Mouse (Mus musculus) brain, embryonic 14.5 days (tissue): ENCODE measurements around the gene Man2b1. TPM values are rescaled to one million over a fixed set of nuclear protein-coding genes. Genes with fewer than 3 reads are reported as not detected.

Source experiments
- DNase-seq: peaks from one replicate; pipeline ENCODE4 v3.0.0-alpha.2; 2011; ENCODE audit warnings: low read depth
- CTCF ChIP-seq: fragments of 200-500 bp; IDR thresholded peaks from 2 replicates; pipeline ENCODE4 v1.5.1; 2012; ENCODE audit warnings: inconsistent platforms, mild to moderate bottlenecking, moderate library complexity, borderline replicate concordance; ENCODE audit not compliant: insufficient read depth, insufficient read length; ENCODE audit errors: extremely low read depth
- POLR2A ChIP-seq: fragments of 200-500 bp; IDR thresholded peaks from 2 replicates; pipeline ENCODE4 v1.6.1; 2012; ENCODE audit warnings: mild to moderate bottlenecking, inconsistent platforms, borderline replicate concordance; ENCODE audit not compliant: poor library complexity, insufficient read depth, insufficient read length, severe bottlenecking; ENCODE audit errors: extremely low read depth
- polyA plus RNA-seq: library from polyadenylated mRNA; depleted of rRNA; stranded (reverse); fragments of >200 nt; gene quantifications from 2 replicates; pipeline ENCODE4 v1.2.3, GENCODE M21; 2012

Gene Man2b1
- polyA plus RNA-seq, 1 experiment = 23.9 TPM

- DNase-seq = no peak
Measured at GRCm38 (mm10) chr8:85057367-85057766, 25.7 kb upstream of the Man2b1 start.

GRCm38 (mm10) chr8:85059879-85060616, 23.0 kb upstream of the Man2b1 start, which contains the start of gene Fbxw9:
Gene Fbxw9 (plus strand): TSS chr8:85060055.
- DNase-seq = peak; percentile 98
- TF ChIP-seq POLR2A (0 out of 2 replicates have a peak, but pooled peaks have one; percentile 25), CTCF (no peak)

More at GRCm38 (mm10) chr8:85057367-85057766, 25.7 kb upstream of the Man2b1 start:
- TF ChIP-seq CTCF (no peak), POLR2A (no peak)

- TF ChIP-seq CTCF = no peak
- no peak for TF ChIP-seq POLR2A
- DNase-seq = no peak
Measured at GRCm38 (mm10) chr8:85062603-85063002, 20.5 kb upstream of the Man2b1 start.

GRCm38 (mm10) chr8:85065213-85065612, 17.9 kb upstream of the Man2b1 start:
- TF ChIP-seq CTCF = no peak
- no peak for TF ChIP-seq POLR2A
- DNase-seq = no peak

- no peak for TF ChIP-seq CTCF
- TF ChIP-seq POLR2A = no peak
Measured at GRCm38 (mm10) chr8:85067155-85067554, 15.9 kb upstream of the Man2b1 start.

GRCm38 (mm10) chr8:85067982-85068381, 15.1 kb upstream of the Man2b1 start, which contains the start of gene Gm5741:
Gene Gm5741 (minus strand): TSS chr8:85067982.
- DNase-seq = no peak
- TF ChIP-seq POLR2A (no peak), CTCF (no peak)

More at GRCm38 (mm10) chr8:85067155-85067554, 15.9 kb upstream of the Man2b1 start:
- DNase-seq = no peak

GRCm38 (mm10) chr8:85071041-85071440, 12.0 kb upstream of the Man2b1 start:
- no peak for TF ChIP-seq POLR2A
- TF ChIP-seq CTCF = no peak
- DNase-seq = no peak

- peak; percentile 97 for DNase-seq
- TF ChIP-seq CTCF = no peak
- peak; percentile 64 for TF ChIP-seq POLR2A
Measured at GRCm38 (mm10) chr8:85071514-85072281, 11.4 kb upstream of the Man2b1 start, which contains the start of gene Dhps. Gene Dhps (plus strand): TSS chr8:85071757.

- no peak for TF ChIP-seq POLR2A
- no peak for TF ChIP-seq CTCF
- no peak for DNase-seq
Measured at GRCm38 (mm10) chr8:85072364-85072929, 10.6 kb upstream of the Man2b1 start.

- TF ChIP-seq POLR2A (no peak), CTCF (no peak)
- DNase-seq = no peak
Measured at GRCm38 (mm10) chr8:85073041-85073612, 9.9 kb upstream of the Man2b1 start.

GRCm38 (mm10) chr8:85074167-85074566, 8.9 kb upstream of the Man2b1 start:
- DNase-seq = no peak
- TF ChIP-seq POLR2A = no peak
- no peak for TF ChIP-seq CTCF

GRCm38 (mm10) chr8:85074617-85075016, 8.5 kb upstream of the Man2b1 start:
- no peak for DNase-seq
- TF ChIP-seq CTCF = no peak
- no peak for TF ChIP-seq POLR2A
